Mouse (Mus musculus): Measurements from ENCODE around the gene Mettl23.

GRCm38 (mm10) chr11:116864444-116864843, 21.4 kb downstream of the Mettl23 start:
- no peak for TF ChIP-seq REST (IDR thresholded peaks at IDR 0.05; ENCODE audit: insufficient read depth, insufficient read length)
- no peak for TF ChIP-seq E2F4 (IDR thresholded peaks at IDR 0.05; ENCODE audit: insufficient read depth)
- TF ChIP-seq POLR2A (IDR thresholded peaks at IDR 0.05; ENCODE audit: insufficient read length, low read depth) = no peak
- no peak for TF ChIP-seq MAX (IDR thresholded peaks at IDR 0.05; ENCODE audit: low read depth)
- TF ChIP-seq MYOG (IDR thresholded peaks at IDR 0.05; ENCODE audit: control insufficient read depth in 1 of 3, insufficient read depth in 1 of 3, insufficient read length in 2 of 3, low read depth in 2 of 3) = no peak
- no peak for TF ChIP-seq USF1 (IDR thresholded peaks at IDR 0.05; ENCODE audit: low read depth)

All from myocyte (in vitro differentiated cells).